Mouse (Mus musculus): ENCODE measurements around the gene Pdcd11. TPM values are rescaled to one million over a fixed set of nuclear protein-coding genes. Genes with fewer than 3 reads are reported as not detected.

Pdcd11 gene
- total RNA-seq, 1 experiment, result 117 TPM

DNA sequence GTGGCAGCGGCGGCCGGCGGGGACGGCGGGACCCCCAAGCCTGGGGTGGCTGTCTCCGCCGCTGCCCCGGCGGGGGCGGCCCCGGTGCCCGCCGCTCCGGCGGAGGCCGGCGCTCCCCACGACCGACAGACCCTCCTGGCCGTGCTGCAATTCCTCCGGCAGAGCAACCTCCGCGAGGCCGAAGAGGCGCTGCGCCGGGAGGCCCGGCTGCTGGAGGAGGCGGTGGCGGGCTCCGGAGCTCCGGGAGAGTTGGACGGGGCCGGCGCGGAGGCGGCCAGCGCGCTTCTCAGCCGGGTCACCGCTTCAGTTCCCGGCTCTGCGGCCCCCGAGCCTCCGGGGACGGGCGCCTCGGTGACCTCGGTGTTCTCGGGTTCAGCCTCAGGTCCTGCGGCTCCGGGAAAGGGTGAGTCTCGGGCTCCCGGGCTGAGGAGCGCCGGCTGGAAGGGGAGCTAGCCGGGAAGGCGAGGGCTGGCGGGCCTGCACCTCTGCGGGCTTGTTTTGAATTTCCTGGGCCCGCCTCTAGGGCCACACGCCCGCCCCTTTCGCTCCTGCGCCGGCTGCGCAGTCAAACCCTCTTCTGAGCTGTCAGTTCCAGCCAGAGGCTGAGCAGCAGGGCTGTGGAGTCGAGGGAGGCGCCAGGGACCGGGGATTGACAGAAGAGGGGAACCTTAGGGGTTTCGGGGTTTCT, 22.5 kb upstream of the Pdcd11 start:
- Histone ChIP-seq H3K9me3 (ENCODE audit: control insufficient read depth, insufficient read depth, low read depth, low read length) (no peaks in the 10 kb centered on the region), H3K4me3 (ENCODE audit: insufficient read depth in 1 of 2, low read depth in 1 of 2, low read length in 2 of 2, poor library complexity in 1 of 2, severe bottlenecking in 1 of 2) (peak overlapping the region; percentile 89 to 90), H3K4me1 (ENCODE audit: control insufficient read depth in 2 of 2, insufficient read depth in 2 of 2, low read length in 2 of 2, poor library complexity in 1 of 2) (peaks cover 0 to 7% of the 10 kb centered on the region in 2 experiments; a peak in 1 of 4 replicates), H3K9ac (ENCODE audit: insufficient read depth, low read depth, low read length, poor library complexity, severe bottlenecking) (peak overlapping the region; percentile 90), H3K27ac (ENCODE audit: insufficient read depth, low read depth, low read length, poor library complexity, severe bottlenecking) (peak overlapping the region; percentile 70), H3K36me3 (ENCODE audit: control insufficient read depth, insufficient read depth, low read length, poor library complexity, severe bottlenecking) (peaks cover 6% of the 10 kb centered on the region)
- in situ Hi-C loops (cut with MboI; ENCODE audit: low sequenced_read_pairs in 2 of 2, unreplicated experiment in 2 of 2), result no loop called here
- TF ChIP-seq ZNF384 (IDR thresholded peaks at IDR 0.05; ENCODE audit: low read depth, low read length) (no peak), ZC3H11A (IDR thresholded peaks at IDR 0.05; ENCODE audit: borderline replicate concordance, low read depth, low read length) (no peak), MAFK (IDR thresholded peaks at IDR 0.05; ENCODE audit: insufficient read depth, low read depth, low read length) (no peak), CHD2 (IDR thresholded peaks at IDR 0.05; ENCODE audit: low read depth, low read length) (no peak), HCFC1 (IDR thresholded peaks at IDR 0.05; ENCODE audit: borderline replicate concordance, insufficient read depth, low read length) (no peak)
- DNase-seq (ENCODE audit: low read depth, low spot score), result peak; percentile 69

DNA sequence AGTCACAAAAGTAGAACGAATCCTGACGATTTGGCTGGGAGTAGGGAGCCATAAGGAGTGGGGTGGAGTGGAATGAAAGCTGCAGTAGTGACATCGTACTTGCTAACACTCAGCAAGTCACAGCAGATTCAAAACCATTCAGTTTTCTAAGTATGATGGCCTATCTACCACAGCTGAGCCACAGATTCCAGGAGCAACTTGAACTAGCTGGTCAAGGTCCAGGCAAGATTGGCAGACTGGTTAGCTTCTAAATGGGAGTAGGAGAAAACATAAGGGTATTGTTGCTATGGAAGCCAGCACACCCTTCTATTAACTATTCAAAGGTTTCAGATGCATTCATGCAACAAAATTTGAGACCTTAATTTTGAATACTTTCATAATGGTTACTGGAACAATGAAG, 2.3 kb upstream of the Pdcd11 start:
- TF ChIP-seq CHD2 (IDR thresholded peaks at IDR 0.05; ENCODE audit: low read depth, low read length), result no peak
- no peak for TF ChIP-seq MAFK (IDR thresholded peaks at IDR 0.05; ENCODE audit: insufficient read depth, low read depth, low read length)
- TF ChIP-seq ZC3H11A (IDR thresholded peaks at IDR 0.05; ENCODE audit: borderline replicate concordance, low read depth, low read length), result no peak
- TF ChIP-seq HCFC1 (IDR thresholded peaks at IDR 0.05; ENCODE audit: borderline replicate concordance, insufficient read depth, low read length), result no peak
- peaks cover 16% of the 10 kb centered on the region for H3K36me3 ChIP-seq (ENCODE audit: control insufficient read depth, insufficient read depth, low read length, poor library complexity, severe bottlenecking)
- no peak overlapping the region for H3K27ac ChIP-seq (ENCODE audit: insufficient read depth, low read depth, low read length, poor library complexity, severe bottlenecking)
- H3K9me3 ChIP-seq (ENCODE audit: control insufficient read depth, insufficient read depth, low read depth, low read length), result no peaks in the 10 kb centered on the region
- no peak overlapping the region for H3K4me3 ChIP-seq (ENCODE audit: insufficient read depth in 1 of 2, low read depth in 1 of 2, low read length in 2 of 2, poor library complexity in 1 of 2, severe bottlenecking in 1 of 2)
- H3K9ac ChIP-seq (ENCODE audit: insufficient read depth, low read depth, low read length, poor library complexity, severe bottlenecking), result no peak overlapping the region
- H3K4me1 ChIP-seq (ENCODE audit: control insufficient read depth in 2 of 2, insufficient read depth in 2 of 2, low read length in 2 of 2, poor library complexity in 1 of 2), result peaks cover 0 to 2% of the 10 kb centered on the region in 2 experiments; a peak in 1 of 4 replicates
- in situ Hi-C loops (cut with MboI; ENCODE audit: low sequenced_read_pairs in 2 of 2, unreplicated experiment in 2 of 2), result no loop called here
- DNase-seq (ENCODE audit: low read depth, low spot score), result no peak

DNA sequence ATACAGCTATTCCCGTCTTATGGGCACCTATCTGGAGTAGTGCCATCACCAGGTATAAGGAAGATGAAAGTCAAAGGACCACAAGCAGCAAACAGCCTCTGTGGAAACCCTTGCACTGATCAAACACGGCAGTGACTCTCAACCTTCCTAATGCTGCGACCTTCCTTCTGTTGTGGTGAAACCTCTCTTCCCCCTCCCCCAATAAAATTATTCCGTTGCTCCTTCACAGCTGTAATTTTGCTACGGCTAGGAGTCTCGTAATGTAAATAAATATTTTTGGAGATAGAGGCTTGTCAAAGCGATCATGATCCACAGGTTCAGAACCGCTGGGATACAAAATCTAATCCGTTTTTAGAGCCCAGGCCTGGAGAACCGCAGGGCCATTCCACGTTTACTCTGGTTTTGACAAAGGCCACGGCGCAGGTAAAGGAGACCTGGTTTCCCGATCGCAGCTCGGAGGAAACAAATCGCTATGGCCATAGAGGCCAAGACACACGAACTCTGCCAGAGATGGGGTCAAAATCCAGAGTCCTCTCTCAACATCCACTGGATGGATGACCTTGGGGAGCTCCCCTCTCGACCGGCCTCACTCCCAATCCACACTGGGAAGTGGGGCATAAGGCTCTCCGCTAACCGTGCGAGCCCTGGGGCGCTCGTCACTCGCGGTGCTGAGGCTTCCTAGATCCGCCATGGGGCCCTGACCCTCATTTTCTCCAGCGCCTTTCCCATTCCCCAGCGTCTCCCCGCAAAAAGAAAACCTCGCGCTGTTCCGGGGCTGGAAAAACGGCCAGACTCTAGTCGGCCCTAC, 646 bp upstream of the Pdcd11 start:
- Histone ChIP-seq H3K9ac (ENCODE audit: insufficient read depth, low read depth, low read length, poor library complexity, severe bottlenecking) (peak overlapping the region; percentile 92), H3K4me3 (ENCODE audit: insufficient read depth in 1 of 2, low read depth in 1 of 2, low read length in 2 of 2, poor library complexity in 1 of 2, severe bottlenecking in 1 of 2) (peak overlapping the region; percentile 85 to 99), H3K4me1 (ENCODE audit: control insufficient read depth in 2 of 2, insufficient read depth in 2 of 2, low read length in 2 of 2, poor library complexity in 1 of 2) (peaks cover 0 to 2% of the 10 kb centered on the region in 2 experiments; a peak in 1 of 4 replicates), H3K27ac (ENCODE audit: insufficient read depth, low read depth, low read length, poor library complexity, severe bottlenecking) (0 out of 2 replicates have a peak overlapping the region, but pooled peaks have one; percentile 12), H3K9me3 (ENCODE audit: control insufficient read depth, insufficient read depth, low read depth, low read length) (no peaks in the 10 kb centered on the region), H3K36me3 (ENCODE audit: control insufficient read depth, insufficient read depth, low read length, poor library complexity, severe bottlenecking) (peaks cover 15% of the 10 kb centered on the region)
- in situ Hi-C loops (cut with MboI; ENCODE audit: low sequenced_read_pairs in 2 of 2, unreplicated experiment in 2 of 2), result no loop called here
- TF ChIP-seq ZC3H11A (IDR thresholded peaks at IDR 0.05; ENCODE audit: borderline replicate concordance, low read depth, low read length) (no peak), MAFK (IDR thresholded peaks at IDR 0.05; ENCODE audit: insufficient read depth, low read depth, low read length) (no peak), CHD2 (IDR thresholded peaks at IDR 0.05; ENCODE audit: low read depth, low read length) (no peak), ZNF384 (IDR thresholded peaks at IDR 0.05; ENCODE audit: low read depth, low read length) (no peak), HCFC1 (IDR thresholded peaks at IDR 0.05; ENCODE audit: borderline replicate concordance, insufficient read depth, low read length) (no peak)
- no peak for DNase-seq (ENCODE audit: low read depth, low spot score)

DNA sequence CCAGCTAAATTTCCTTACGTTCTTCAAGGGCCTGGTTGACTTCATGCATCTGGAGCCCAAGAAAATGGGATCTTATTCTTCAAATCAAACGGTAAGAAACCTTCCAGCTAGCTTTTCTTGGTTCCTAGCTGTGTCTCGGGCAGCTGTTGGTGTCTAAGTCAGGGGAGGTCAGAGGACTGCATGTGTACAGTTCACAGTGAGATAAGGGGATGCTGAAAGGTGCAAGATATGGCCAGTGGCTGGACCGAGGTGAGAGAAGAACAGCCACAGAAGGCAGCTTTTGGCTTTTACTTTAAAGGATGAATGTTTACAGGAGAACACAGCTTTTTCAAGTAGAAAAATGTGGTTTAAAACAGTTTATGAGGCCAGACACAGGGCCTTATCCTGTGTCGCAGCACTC, 10.5 kb downstream of the Pdcd11 start:
- in situ Hi-C loops (cut with MboI; ENCODE audit: low sequenced_read_pairs in 2 of 2, unreplicated experiment in 2 of 2), result no loop called here
- Histone ChIP-seq H3K36me3 (ENCODE audit: control insufficient read depth, insufficient read depth, low read length, poor library complexity, severe bottlenecking) (peaks cover 68% of the 10 kb centered on the region), H3K9ac (ENCODE audit: insufficient read depth, low read depth, low read length, poor library complexity, severe bottlenecking) (no peak overlapping the region), H3K9me3 (ENCODE audit: control insufficient read depth, insufficient read depth, low read depth, low read length) (no peaks in the 10 kb centered on the region), H3K27ac (ENCODE audit: insufficient read depth, low read depth, low read length, poor library complexity, severe bottlenecking) (no peak overlapping the region), H3K4me3 (ENCODE audit: insufficient read depth in 1 of 2, low read depth in 1 of 2, low read length in 2 of 2, poor library complexity in 1 of 2, severe bottlenecking in 1 of 2) (no peak overlapping the region), H3K4me1 (ENCODE audit: control insufficient read depth in 2 of 2, insufficient read depth in 2 of 2, low read length in 2 of 2, poor library complexity in 1 of 2) (no peaks in the 10 kb centered on the region)
- no peak for TF ChIP-seq HCFC1 (IDR thresholded peaks at IDR 0.05; ENCODE audit: borderline replicate concordance, insufficient read depth, low read length)
- DNase-seq (ENCODE audit: low read depth, low spot score), result no peak
